Mouse (Mus musculus): ENCODE data around the gene Bag2.

Gene Bag2

DNA sequence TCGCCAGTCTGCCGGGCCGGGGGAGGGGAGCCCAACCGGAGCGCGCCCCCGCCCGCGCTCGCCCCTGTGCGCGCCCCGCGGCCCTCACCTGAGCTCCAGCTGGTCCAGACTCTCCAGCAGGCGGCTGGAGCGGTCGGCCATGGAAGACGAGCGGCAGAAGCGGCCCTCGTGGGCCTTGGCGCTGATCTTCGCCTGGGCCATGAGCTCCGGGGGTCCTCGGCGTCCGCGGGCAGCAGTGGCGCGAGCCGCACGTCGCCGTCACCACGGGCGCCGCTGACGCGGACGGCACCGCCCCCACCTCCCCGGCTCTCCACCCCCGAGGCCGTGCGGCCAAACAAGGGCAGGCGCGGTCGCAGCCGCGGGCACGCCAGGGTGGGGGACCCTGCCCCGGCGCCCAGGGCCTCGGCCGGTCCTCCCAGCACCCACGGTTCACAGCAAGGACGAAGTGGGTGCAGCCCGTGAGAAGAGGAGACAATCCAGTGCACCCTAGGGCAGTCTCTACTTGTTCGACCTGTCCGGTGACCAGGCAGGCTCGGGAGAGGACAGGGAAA, at the start of gene Bag2:
Gene Bag2 (minus strand): TSS at position 305 of the 551 bp plus-strand sequence.
- DNase-seq (ENCODE audit: low spot score in 2 of 2) = peak in 1 of 2 experiments; percentile 46

DNA sequence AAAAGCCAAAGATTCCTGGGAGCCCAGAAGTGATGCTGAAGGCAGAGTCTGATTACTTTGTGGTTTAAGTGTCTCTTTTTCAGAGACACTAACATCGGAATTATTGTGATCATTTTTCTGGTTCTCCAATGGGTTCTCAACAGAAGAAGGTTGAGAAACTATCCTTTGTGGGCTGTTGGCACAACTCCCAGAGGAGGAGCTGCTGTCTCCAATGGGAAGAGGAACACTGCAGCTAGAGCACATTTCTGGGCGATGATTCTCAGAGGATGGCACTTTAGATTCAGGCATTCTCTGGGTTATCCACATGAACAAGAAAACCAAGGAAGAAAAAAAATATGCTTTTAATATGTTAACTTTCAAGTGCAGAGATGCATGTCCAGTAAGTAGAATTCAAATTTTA, 45.7 kb upstream of the Bag2 start:
- DNase-seq (ENCODE audit: low spot score in 2 of 2) = no peak

- DNase-seq (ENCODE audit: low spot score in 2 of 2) = no peak
Observed at GRCm38 (mm10) chr1:33799620-33800019, 42.0 kb upstream of the Bag2 start.

- no peak for DNase-seq (ENCODE audit: low spot score in 2 of 2)
Observed at GRCm38 (mm10) chr1:33788493-33788892, 30.9 kb upstream of the Bag2 start.

DNA sequence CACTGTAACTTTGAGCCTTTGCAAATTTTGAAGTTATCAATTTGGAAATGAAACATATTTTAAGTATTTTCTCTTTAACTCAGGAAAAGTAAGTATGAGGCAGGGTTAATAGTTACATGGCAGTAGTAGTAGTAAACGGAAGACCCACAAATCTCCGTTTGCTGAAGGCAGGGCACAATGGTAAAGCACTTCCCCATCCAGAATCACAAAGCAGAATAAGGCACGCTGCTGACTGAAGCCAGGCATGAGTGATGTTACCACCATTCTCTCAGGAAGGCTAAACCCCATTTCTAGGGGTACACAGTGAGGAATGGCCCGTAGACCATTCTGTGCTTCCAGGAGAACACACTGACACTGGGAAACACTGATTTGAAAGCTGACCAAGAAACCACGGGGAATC, 30.5 kb upstream of the Bag2 start:
- no peak for DNase-seq (ENCODE audit: low spot score in 2 of 2)

DNA sequence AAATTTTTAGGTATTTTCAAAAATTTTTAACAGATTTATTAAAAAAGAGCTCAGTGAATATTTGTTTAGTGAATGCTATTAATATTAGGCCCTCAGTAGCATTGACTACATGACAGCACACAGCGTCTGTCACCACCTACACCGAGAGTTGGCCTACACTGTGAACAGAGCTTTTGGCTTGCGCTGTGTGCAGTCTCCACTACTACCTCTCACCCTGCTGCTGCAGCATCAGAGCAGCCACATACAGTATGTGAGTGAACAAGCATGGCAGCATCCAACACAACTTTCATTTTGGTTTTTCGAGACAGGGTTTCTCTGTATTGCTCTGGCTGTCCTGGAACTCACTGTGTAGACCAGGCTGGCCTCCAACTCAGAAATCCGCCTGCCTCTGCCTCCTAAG, 27.0 kb upstream of the Bag2 start:
- no peak for DNase-seq (ENCODE audit: low spot score in 2 of 2)

DNA sequence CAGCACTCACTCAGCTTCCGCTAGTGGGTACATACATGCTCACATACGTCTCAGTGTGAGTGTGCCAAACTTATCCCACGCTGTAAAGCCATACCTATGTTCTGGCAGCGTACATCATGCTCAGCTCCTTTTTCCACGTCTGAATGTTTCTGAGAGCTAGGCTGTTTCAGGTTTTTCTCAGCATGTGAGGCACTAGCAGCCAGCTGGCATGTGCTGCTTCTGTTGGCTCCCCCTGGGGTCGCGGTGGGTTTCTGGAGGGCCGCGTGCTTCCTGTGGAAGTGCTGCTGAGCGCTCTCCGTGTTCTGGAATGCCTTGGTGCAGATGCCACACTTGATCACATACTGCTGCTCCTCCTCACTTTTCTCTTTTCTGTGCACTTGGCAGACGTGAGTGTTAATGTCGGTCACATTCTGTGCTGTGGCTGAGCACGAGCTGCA, 18.6 kb upstream of the Bag2 start:
- DNase-seq (ENCODE audit: low spot score in 2 of 2) = no peak

DNA sequence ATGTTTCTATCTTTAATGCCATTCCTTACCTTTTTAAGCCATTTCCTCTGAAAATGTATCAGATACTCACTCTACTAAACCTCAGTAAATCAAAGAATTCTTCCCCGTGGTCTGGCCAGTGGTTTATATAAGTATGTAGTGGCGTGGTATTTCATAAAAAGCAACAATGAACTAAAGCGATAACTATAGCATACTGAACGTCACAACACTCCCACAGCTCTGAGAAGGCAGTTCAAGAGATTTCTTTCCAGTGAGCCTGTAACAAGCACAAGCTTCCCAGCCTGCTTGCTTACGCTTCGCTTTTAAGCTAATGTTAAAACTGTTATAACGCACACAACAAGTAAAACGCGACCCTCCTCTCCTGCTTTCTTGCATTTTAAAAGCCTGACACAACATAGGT, 14.5 kb upstream of the Bag2 start:
- DNase-seq (ENCODE audit: low spot score in 2 of 2) = no peak

- no peak for DNase-seq (ENCODE audit: low spot score in 2 of 2)
Observed at GRCm38 (mm10) chr1:33771621-33772020, 14.0 kb upstream of the Bag2 start.

DNA sequence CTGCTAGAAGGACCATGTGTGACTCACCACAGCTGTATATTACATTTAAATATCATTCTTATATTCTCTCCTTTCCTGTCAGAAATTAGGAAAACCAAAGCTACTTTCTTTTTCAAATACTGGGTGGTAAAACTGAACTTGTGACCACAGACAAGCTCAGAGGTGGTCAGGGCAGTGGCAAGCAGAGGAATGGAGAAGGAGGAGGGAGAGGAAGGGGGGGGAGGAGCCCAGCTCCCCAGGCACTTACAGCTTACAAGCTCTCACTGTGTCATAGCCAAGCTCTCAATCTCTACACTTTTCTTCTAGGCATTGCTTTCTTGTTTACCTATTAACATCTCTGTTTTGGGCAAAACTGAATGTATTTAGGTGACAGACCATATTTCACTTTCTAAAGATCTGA, 11.2 kb upstream of the Bag2 start:
- no peak for DNase-seq (ENCODE audit: low spot score in 2 of 2)

GRCm38 (mm10) chr1:33768091-33768787, 10.6 kb upstream of the Bag2 start:
- no peak for DNase-seq (ENCODE audit: low spot score in 2 of 2)

GRCm38 (mm10) chr1:33766520-33767508, 9.2 kb upstream of the Bag2 start:
- DNase-seq (ENCODE audit: low spot score in 2 of 2) = no peak

DNA sequence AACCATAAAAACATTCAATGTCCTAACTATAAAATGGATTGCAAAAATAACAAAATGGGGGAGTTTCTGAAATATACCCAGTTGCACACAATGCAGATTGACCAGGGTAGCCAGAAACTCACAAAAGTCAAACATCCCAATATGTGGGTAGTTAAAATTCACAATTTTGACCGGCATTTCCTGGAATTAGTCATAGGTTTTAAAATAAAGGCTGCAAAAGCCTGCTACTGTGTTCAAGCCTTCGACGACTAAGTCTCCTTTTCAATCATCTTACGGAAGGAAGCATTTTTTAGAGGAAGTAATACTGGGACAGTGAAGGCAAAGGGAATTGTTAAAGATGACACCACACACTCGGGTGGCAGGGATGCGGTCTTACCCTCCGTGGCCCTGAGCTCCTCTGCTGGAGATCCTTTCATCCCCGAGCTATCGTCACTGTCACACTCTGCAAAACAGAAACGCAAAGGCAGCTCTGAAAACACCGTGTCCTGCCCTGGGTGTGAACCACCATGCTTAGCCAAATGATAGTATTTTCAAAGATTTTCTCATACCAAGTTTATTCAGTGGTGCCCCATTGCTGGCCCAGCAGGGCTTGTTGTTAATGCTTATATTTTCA, 8.0 kb upstream of the Bag2 start:
- DNase-seq (ENCODE audit: low spot score in 2 of 2) = no peak

DNA sequence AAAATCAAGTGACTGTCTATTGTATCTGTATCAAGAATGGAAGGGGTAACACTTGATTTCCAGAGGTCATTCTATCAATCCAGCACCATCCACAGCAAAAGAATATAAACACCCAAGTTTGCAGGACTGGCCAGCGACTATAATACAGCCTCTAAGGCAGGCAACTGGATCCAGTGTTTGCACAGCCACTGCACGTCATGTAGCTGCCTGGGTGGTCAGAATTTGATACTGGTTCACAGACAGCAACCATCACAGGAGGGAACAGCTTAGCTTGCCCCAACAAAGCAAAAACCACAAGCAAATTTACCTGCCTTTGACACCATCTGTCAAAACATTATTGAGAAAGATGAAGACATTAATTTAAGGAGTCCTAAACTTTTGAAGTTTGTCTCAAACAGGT, 6.2 kb upstream of the Bag2 start:
- DNase-seq (ENCODE audit: low spot score in 2 of 2) = no peak

GRCm38 (mm10) chr1:33758488-33758887, 893 bp upstream of the Bag2 start:
- no peak for DNase-seq (ENCODE audit: low spot score in 2 of 2)

GRCm38 (mm10) chr1:33757033-33757413, 572 bp downstream of the Bag2 start:
- DNase-seq (ENCODE audit: low spot score in 2 of 2) = no peak

DNA sequence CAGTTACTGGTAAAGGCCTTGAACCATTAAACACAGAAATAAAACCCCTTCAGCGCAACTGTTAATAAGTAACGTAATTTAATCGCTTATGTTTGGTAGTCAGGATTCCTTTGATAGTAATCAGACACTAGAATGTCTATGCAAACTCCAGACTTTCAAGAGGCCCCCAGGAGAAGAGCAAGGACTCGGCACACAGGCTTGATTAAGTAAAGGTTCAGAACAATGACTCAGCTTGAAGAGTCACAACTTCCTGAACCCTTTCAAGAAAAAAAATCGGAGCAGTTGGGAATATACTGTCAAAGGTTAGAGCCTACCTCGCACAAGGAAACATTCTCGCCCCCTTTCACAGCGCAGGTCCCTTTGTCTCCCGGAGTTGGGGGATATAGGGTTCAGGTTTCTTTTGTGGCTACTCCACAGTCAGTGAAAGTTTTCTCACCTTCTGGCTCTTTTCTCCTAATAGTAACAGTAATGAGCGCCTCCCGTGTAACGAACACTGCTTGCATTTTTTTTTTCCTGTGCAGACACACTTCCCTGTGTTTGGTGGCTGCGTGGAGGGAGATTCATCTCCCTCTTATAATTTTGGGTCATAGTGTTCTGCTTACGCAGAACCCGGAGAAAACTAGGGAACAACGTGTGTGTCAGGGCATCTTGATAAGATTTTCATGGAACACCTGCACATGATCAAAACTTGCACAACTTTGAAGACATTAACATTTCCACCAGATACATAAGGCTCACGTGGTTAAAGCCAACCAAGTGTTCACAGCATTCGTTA, 1.1 kb downstream of the Bag2 start:
- DNase-seq (ENCODE audit: low spot score in 2 of 2) = no peak

DNA sequence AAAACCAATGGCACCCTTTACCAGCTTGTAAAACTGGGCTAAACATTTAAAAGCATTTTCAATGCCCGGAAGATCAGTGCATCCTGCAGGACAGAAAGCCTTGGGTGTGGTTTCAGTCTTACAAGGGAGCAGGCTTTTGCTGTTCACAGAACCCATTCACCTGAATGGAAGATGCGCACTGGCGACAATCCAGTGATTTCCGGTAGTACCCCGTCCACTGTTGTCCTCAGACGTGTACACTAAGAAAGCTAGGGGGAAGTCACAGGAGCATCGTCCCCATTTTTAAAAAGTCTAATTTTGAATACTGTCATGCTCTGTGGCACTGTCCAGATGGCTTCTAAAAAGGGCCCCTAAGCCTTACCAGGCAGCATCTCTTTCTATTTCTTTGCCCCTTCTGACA, 1.8 kb downstream of the Bag2 start:
- no peak for DNase-seq (ENCODE audit: low spot score in 2 of 2)

- no peak for DNase-seq (ENCODE audit: low spot score in 2 of 2)
Observed at GRCm38 (mm10) chr1:33754965-33755735, 2.4 kb downstream of the Bag2 start.

- DNase-seq (ENCODE audit: low spot score in 2 of 2) = no peak
Observed at GRCm38 (mm10) chr1:33754089-33754488, 3.5 kb downstream of the Bag2 start.

GRCm38 (mm10) chr1:33751283-33751682, 6.3 kb downstream of the Bag2 start:
- DNase-seq (ENCODE audit: low spot score in 2 of 2) = no peak

All from frontal cortex, postnatal 14 days (tissue).